In the genomic region with DNA sequence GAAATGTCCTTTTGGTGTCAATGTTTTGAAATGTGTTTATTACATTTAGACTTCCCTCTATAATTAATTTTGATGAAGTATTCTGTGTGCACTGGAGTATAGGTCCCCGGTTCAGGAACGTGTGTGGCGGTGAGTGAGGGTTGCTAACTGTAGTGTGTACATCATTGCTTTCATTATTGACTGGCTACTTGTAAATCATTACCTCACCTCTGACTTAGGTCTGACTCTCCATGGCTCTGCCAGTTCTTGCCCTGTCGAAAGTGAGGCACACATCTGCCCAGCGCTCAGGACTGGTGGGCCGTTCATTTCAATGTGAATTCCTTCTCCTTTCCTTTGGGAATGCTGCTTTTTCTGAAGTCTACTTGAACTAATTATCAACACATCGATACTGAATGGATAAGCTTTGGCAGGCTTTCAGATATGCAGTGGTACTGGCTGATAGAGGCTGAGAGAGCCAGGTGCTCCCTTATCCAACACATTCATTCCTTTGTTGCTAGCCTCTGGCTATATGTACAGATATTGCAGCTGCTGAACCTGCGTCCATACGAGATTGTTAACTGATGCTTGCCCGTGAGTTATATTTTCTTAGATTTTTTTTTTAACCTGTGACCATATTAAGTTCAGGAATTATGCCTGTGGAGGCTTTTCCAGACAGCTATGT, we compare ENCODE assay signal across 17 mouse cellular contexts.
DNase-seq lines count a peak whose midpoint lies in the region; ATAC-seq and TF ChIP-seq lines count a peak whose summit lies in the region.
"Had no signal": no experiment of that assay in that cellular context is flagged by ENCODE, and none has a peak within 500 bp of the region (broad histone marks: within the 10 kb centered on the region; RNA-seq: fewer than 3 reads in every experiment).

No protein-coding gene starts in this region.

- no peaks in the 10 kb centered on the region for H3K36me3 ChIP-seq in intestine, embryonic 14.5 days (ENCODE audit: control insufficient read depth, insufficient read depth, low read length)
- H3K36me3 ChIP-seq in intestine, embryonic 15.5 days, result no peaks in the 10 kb centered on the region
- no peaks in the 10 kb centered on the region for H3K36me3 ChIP-seq in liver, postnatal 0 days (replicated peaks; ENCODE audit: insufficient read depth, low read length)
- H3K36me3 ChIP-seq: heart, embryonic 12.5 days had no signal

- no peaks in the 10 kb centered on the region for H3K4me1 ChIP-seq in intestine, embryonic 14.5 days (replicated peaks; ENCODE audit: control insufficient read depth, insufficient read depth, low read length)
- no peaks in the 10 kb centered on the region for H3K4me1 ChIP-seq in intestine, embryonic 15.5 days (replicated peaks)
- H3K4me1 ChIP-seq in liver, postnatal 0 days (ENCODE audit: insufficient read depth), result peaks cover 3% of the 10 kb centered on the region; the same call in 1 of the 2 replicates
- H3K4me1 ChIP-seq: heart, embryonic 12.5 days had no signal

- WGBS in intestine, embryonic 14.5 days, result 64% methylated on average over 10 of the region's 10 CpGs
- 52% methylated on average over 10 of the region's 10 CpGs for WGBS in intestine, embryonic 15.5 days
- 60% methylated on average over 10 of the region's 10 CpGs for WGBS in liver, postnatal 0 days (ENCODE audit: insufficient replicate concordance)

- no peak for TF ChIP-seq CTCF in liver, postnatal 0 days (IDR thresholded peaks at IDR 0.05; ENCODE audit: low read depth)

- no peak overlapping the region for H3K4me3 ChIP-seq in intestine, embryonic 14.5 days (ENCODE audit: low read depth, low read length)
- no peak overlapping the region for H3K4me3 ChIP-seq in intestine, embryonic 15.5 days (replicated peaks)
- no peak overlapping the region for H3K4me3 ChIP-seq in liver, postnatal 0 days (ENCODE audit: low read depth, low read length)
- H3K4me3 ChIP-seq: heart, embryonic 12.5 days had no signal

- peak; percentile 48; the same call in 1 of the 2 replicates for ATAC-seq in intestine, embryonic 14.5 days (replicated peaks; ENCODE audit: low FRiP score, low TSS enrichment, low read depth)
- ATAC-seq in intestine, embryonic 15.5 days, result peak; percentile 81
- peak; percentile 84 for ATAC-seq in liver, postnatal 0 days
- ATAC-seq: CD4-positive, CD25-positive, alpha-beta regulatory T cell, adult 4 months had no signal

- H3K27ac ChIP-seq in intestine, embryonic 14.5 days (ENCODE audit: low read depth), result no peak overlapping the region
- no peak overlapping the region for H3K27ac ChIP-seq in intestine, embryonic 15.5 days
- no peak overlapping the region for H3K27ac ChIP-seq in liver, postnatal 0 days (ENCODE audit: low read depth)

- TF ChIP-seq EP300 in liver, postnatal 0 days (IDR thresholded peaks at IDR 0.05; ENCODE audit: low read depth), result no peak

- H3K4me2 ChIP-seq in intestine, embryonic 14.5 days (ENCODE audit: low read length), result no peak overlapping the region
- no peak overlapping the region for H3K4me2 ChIP-seq in intestine, embryonic 15.5 days (replicated peaks)
- H3K4me2 ChIP-seq in liver, postnatal 0 days (ENCODE audit: low read depth, low read length), result no peak overlapping the region
- H3K4me2 ChIP-seq: heart, embryonic 12.5 days had no signal

- peak; percentile 3 for DNase-seq in kidney, adult 9 months
- no peak for DNase-seq in kidney, postnatal 14 days
- DNase-seq in intestine, embryonic 14.5 days (ENCODE audit: low spot score), result no peak
- DNase-seq in liver, postnatal 0 days, result peak; percentile 14
- no peak for DNase-seq in MN1 (ENCODE audit: low spot score)
- DNase-seq in frontal cortex, postnatal 36 days (ENCODE audit: low spot score in 2 of 2), result no peak
- DNase-seq: adrenal gland, postnatal 25 days; cerebellum, postnatal 14 days; gastrocnemius, postnatal 25 days; layer of hippocampus, postnatal 36 days; lung, adult 18-20 months; lung, postnatal 36 days; spleen, adult 18-20 months; thymus, postnatal 36 days had no signal

- H3K9me3 ChIP-seq in intestine, embryonic 14.5 days (ENCODE audit: control insufficient read depth, low read length), result no peaks in the 10 kb centered on the region
- H3K9me3 ChIP-seq in intestine, embryonic 15.5 days, result no peaks in the 10 kb centered on the region
- no peaks in the 10 kb centered on the region for H3K9me3 ChIP-seq in liver, postnatal 0 days (ENCODE audit: low read length)
- H3K9me3 ChIP-seq: heart, embryonic 12.5 days had no signal

- H3K27me3 ChIP-seq in intestine, embryonic 14.5 days (replicated peaks; ENCODE audit: control insufficient read depth, insufficient read depth, low read length), result no peaks in the 10 kb centered on the region
- H3K27me3 ChIP-seq in intestine, embryonic 15.5 days (replicated peaks), result no peaks in the 10 kb centered on the region
- no peaks in the 10 kb centered on the region for H3K27me3 ChIP-seq in liver, postnatal 0 days (ENCODE audit: insufficient read depth, low read length)
- H3K27me3 ChIP-seq: heart, embryonic 12.5 days had no signal

- no peak overlapping the region for H3K9ac ChIP-seq in intestine, embryonic 14.5 days (ENCODE audit: low read length)
- no peak overlapping the region for H3K9ac ChIP-seq in intestine, embryonic 15.5 days
- H3K9ac ChIP-seq in liver, postnatal 0 days (replicated peaks), result no peak overlapping the region
- H3K9ac ChIP-seq: heart, embryonic 12.5 days had no signal

Comparison
In these comparisons a context has a peak if more than half of its experiments do, and no peak if none do; other contexts are left out.
1. DNase-seq: peak in kidney, adult 9 months (single experiment) and liver, postnatal 0 days (single experiment); none in kidney, postnatal 14 days (single experiment), intestine, embryonic 14.5 days (single experiment), MN1 (single experiment) and frontal cortex, postnatal 36 days (0 of 2).
2. Peak in every context shown above with its lines, with median percentiles within 50 percentile points of each other: ATAC-seq.